Mouse (Mus musculus) MEL (cell line): ENCODE results near the gene Rflnb. TPM values are rescaled to one million over a fixed set of nuclear protein-coding genes. Genes with fewer than 3 reads are reported as not detected.

Experiments used
- DNase-seq: peaks from one replicate; pipeline ENCODE4 v3.0.0; 2011; ENCODE audit warnings: low read depth, low spot score
- H3K27ac ChIP-seq: 2 replicates; pipeline ENCODE4 v1.5.1; 2012; ENCODE audit warnings: low read depth, mild to moderate bottlenecking, control low read depth, low read length, moderate library complexity; ENCODE audit not compliant: control insufficient read depth
- H3K27me3 ChIP-seq, 2 experiments: fragments of 150-350 bp in 1 of 2; sonication (generic) in 1 of 2; 2 replicates each; pipeline ENCODE4 v1.6.1; 2012; ENCODE audit warnings: low read length in 2 of 2, mild to moderate bottlenecking in 2 of 2, improper control_type of control experiment in 1 of 2, moderate library complexity in 1 of 2; ENCODE audit not compliant: insufficient read depth in 2 of 2, control insufficient read depth in 1 of 2
- H3K36me3 ChIP-seq, 2 experiments: 2 replicates each; pipeline ENCODE4 v1.6.1; 2012 to 2014; ENCODE audit warnings: low read length in 2 of 2, improper control_type of control experiment in 1 of 2, inconsistent platforms in 1 of 2, mild to moderate bottlenecking in 1 of 2; ENCODE audit not compliant: insufficient read depth in 2 of 2, control insufficient read depth in 1 of 2
- H3K4me1 ChIP-seq, 2 experiments: fragments of 150-350 bp in 1 of 2; sonication (generic) in 1 of 2; 2 replicates each; pipeline ENCODE4 v1.6.1; 2012; ENCODE audit warnings: low read length in 2 of 2, improper control_type of control experiment in 1 of 2, mild to moderate bottlenecking in 1 of 2; ENCODE audit not compliant: insufficient read depth in 2 of 2, control insufficient read depth in 1 of 2
- H3K4me3 ChIP-seq, 2 experiments: fragments of 150-350 bp in 1 of 2; sonication (generic) in 1 of 2; 2 replicates each; pipeline ENCODE4 v1.5.1; 2012; ENCODE audit warnings: low read depth in 2 of 2, low read length in 2 of 2, mild to moderate bottlenecking in 2 of 2, moderate library complexity in 2 of 2, control low read depth in 1 of 2, improper control_type of control experiment in 1 of 2; ENCODE audit not compliant: control insufficient read depth in 1 of 2, insufficient read depth in 1 of 2
- H3K79me2 ChIP-seq: 2 replicates; pipeline ENCODE4 v1.6.1; 2012; ENCODE audit warnings: mild to moderate bottlenecking, low read length, moderate library complexity; ENCODE audit not compliant: control insufficient read depth, poor library complexity, insufficient read depth
- H3K9ac ChIP-seq: 2 replicates; pipeline ENCODE4 v1.6.1; 2012; ENCODE audit warnings: low read depth, mild to moderate bottlenecking, control low read depth, low read length, moderate library complexity; ENCODE audit not compliant: control insufficient read depth, poor library complexity, severe bottlenecking
- H3K9me3 ChIP-seq: fragments of 150-350 bp; sonication (generic); replicated peaks from 2 replicates; pipeline ENCODE4 v1.6.1; 2012; ENCODE audit warnings: mild to moderate bottlenecking, low read length, improper control_type of control experiment, moderate library complexity; ENCODE audit not compliant: insufficient read depth
- CHD1 ChIP-seq: IDR thresholded peaks from 2 replicates; pipeline ENCODE4 v1.6.1; 2012; ENCODE audit warnings: low read depth, mild to moderate bottlenecking, inconsistent platforms, low read length, improper control_type of control experiment
- E2F4 ChIP-seq: IDR thresholded peaks from 2 replicates; pipeline ENCODE4 v1.6.1; 2011; ENCODE audit warnings: low read depth, low read length, improper control_type of control experiment, borderline replicate concordance
- EP300 ChIP-seq, 2 experiments: IDR thresholded peaks; 2 replicates each; pipeline ENCODE4 v1.6.1; 2011; ENCODE audit warnings: improper control_type of control experiment in 2 of 2, low read length in 2 of 2, low read depth in 1 of 2, mild to moderate bottlenecking in 1 of 2
- ETS1 ChIP-seq: IDR thresholded peaks from 2 replicates; pipeline ENCODE4 v1.6.1; 2012; ENCODE audit warnings: low read depth, mild to moderate bottlenecking, inconsistent platforms, low read length, improper control_type of control experiment, moderate library complexity
- HCFC1 ChIP-seq: IDR thresholded peaks from 2 replicates; pipeline ENCODE4 v1.6.1; 2012; ENCODE audit warnings: low read depth, mild to moderate bottlenecking, inconsistent platforms, low read length, improper control_type of control experiment, moderate library complexity
- JUND ChIP-seq: IDR thresholded peaks from 2 replicates; pipeline ENCODE4 v1.6.1; 2011; ENCODE audit warnings: low read depth, mild to moderate bottlenecking, improper control_type of control experiment, low read length
- KAT2A ChIP-seq: conservative IDR thresholded peaks from 2 replicates; pipeline ENCODE4 v1.6.1; 2012; ENCODE audit warnings: low read depth, low read length, improper control_type of control experiment, inconsistent platforms
- MAX ChIP-seq: IDR thresholded peaks from 2 replicates; pipeline ENCODE4 v1.6.1; 2011; ENCODE audit warnings: low read length, improper control_type of control experiment
- MEF2A ChIP-seq: IDR thresholded peaks from 2 replicates; pipeline ENCODE4 v1.6.1; 2014; ENCODE audit warnings: low read depth, mild to moderate bottlenecking, inconsistent platforms, low read length, improper control_type of control experiment; ENCODE audit not compliant: poor library complexity, insufficient replicate concordance, severe bottlenecking; ENCODE audit errors: extremely low read depth
- MXI1 ChIP-seq: IDR thresholded peaks from 2 replicates; pipeline ENCODE4 v1.6.1; 2011; ENCODE audit warnings: mild to moderate bottlenecking, low read depth, low read length, improper control_type of control experiment
- MYC ChIP-seq: IDR thresholded peaks from 2 replicates; pipeline ENCODE4 v1.6.1; 2011; ENCODE audit warnings: low read depth, mild to moderate bottlenecking, low read length, improper control_type of control experiment, moderate library complexity
- NELFE ChIP-seq: IDR thresholded peaks from 2 replicates; pipeline ENCODE4 v1.6.1; 2011; ENCODE audit warnings: low read depth, low read length, improper control_type of control experiment
- RAD21 ChIP-seq: IDR thresholded peaks from 2 replicates; pipeline ENCODE4 v1.6.1; 2011; ENCODE audit warnings: mild to moderate bottlenecking, low read depth, low read length, improper control_type of control experiment
- RCOR1 ChIP-seq: IDR thresholded peaks from 2 replicates; pipeline ENCODE4 v1.6.1; 2012; ENCODE audit warnings: low read depth, mild to moderate bottlenecking, inconsistent platforms, low read length, improper control_type of control experiment
- SIN3A ChIP-seq: IDR thresholded peaks from 2 replicates; pipeline ENCODE4 v1.6.1; 2012; ENCODE audit warnings: low read length, improper control_type of control experiment, inconsistent platforms
- TCF12 ChIP-seq: IDR thresholded peaks from 2 replicates; pipeline ENCODE4 v1.6.1; 2014; ENCODE audit warnings: low read depth, mild to moderate bottlenecking, inconsistent platforms, low read length, improper control_type of control experiment, moderate library complexity
- UBTF ChIP-seq: IDR thresholded peaks from 2 replicates; pipeline ENCODE4 v1.6.1; 2012; ENCODE audit warnings: low read depth, mild to moderate bottlenecking, inconsistent platforms, low read length, improper control_type of control experiment, moderate library complexity, borderline replicate concordance; ENCODE audit not compliant: insufficient read depth
- USF2 ChIP-seq, 2 experiments: IDR thresholded peaks; 2 replicates each; pipeline ENCODE4 v1.6.1; 2011 to 2012; ENCODE audit warnings: improper control_type of control experiment in 2 of 2, low read length in 2 of 2, borderline replicate concordance in 1 of 2, inconsistent platforms in 1 of 2, low read depth in 1 of 2, mild to moderate bottlenecking in 1 of 2; ENCODE audit not compliant: insufficient read depth in 1 of 2
- ZKSCAN1 ChIP-seq: IDR thresholded peaks from 2 replicates; pipeline ENCODE4 v1.6.1; 2012; ENCODE audit warnings: low read depth, mild to moderate bottlenecking, inconsistent platforms, low read length, improper control_type of control experiment, moderate library complexity
- polyA plus RNA-seq, 2 experiments: library from polyadenylated mRNA; stranded (reverse) in 1 of 2; unstranded in 1 of 2; fragments of >175 nt in 1 of 2; fragments of >200 nt in 1 of 2; gene quantifications; 2 replicates each; pipeline versions ENCODE4 v1.2.1 to v1.2.4; 2012; ENCODE audit warnings: low replicate concordance in 2 of 2, low read depth in 1 of 2; ENCODE audit not compliant: insufficient read length in 2 of 2, insufficient read depth in 1 of 2, missing spikeins in 1 of 2
- total RNA-seq: library from RNA; depleted of rRNA; stranded (reverse); fragments of 300-350 nt; gene quantifications from 2 replicates; pipeline ENCODE4 v1.2.3, GENCODE M21; 2012

Gene Rflnb
- total and polyA plus RNA-seq, 3 experiments: 7.4 to 8.7 TPM; not detected in 1

DNA sequence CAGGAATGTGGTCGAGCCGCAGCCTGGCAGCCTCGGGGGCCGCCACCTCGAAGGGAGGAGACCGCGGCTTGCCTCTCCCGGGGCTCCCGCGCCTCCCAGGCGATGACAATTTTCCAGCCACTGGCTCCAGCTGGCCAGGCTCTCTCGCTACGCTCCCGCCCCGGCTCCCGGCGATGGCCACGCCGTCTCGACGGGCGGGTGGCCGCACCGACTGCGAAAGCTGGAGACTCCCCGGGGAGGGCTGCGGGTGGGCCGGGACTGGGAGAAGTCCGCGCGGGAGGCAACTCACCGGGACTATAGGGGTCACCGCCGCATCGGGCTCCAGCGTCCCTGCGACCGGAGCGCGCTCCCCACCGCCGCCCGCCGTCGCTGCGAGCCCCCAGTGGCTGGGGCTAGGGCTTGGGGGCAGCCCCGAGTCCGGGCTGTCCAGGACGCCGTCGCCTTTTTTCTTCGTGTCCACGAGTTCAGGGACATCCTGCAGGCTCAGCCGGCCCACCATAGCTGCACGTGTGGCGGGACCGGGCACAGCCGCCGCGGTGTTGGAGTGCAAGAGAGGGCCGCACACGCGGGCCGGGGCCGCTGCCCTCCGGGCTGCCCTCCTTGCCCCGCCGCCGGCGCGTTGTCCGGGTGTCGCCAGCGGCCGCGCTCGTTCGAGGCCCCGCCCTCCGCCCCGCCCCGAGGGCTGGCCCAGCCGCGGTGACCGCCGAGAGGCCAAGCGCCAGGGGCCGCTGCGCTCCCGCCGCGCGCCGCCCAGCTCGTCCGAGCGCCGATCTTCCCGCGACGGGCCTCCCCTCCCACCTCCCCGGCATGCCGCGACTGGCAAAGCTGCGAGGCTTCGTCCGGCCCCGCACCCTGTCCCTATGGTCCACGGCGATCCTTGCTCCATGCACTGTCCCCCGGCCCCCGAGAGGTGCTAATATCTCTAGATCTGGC lies at the start of gene Rflnb (continued):
- TF ChIP-seq CHD1: no peak
- TF ChIP-seq EP300 (IDR thresholded peaks at IDR 0.05; ENCODE audit: low read depth in 1 of 2, low read length in 2 of 2): no peak
- TF ChIP-seq UBTF: peak; percentile 69; the same call in 1 of the 2 replicates
- peak; percentile 55 for TF ChIP-seq NELFE
- no peak for TF ChIP-seq RCOR1
- TF ChIP-seq, all 39 proteins: peak for 10

DNA sequence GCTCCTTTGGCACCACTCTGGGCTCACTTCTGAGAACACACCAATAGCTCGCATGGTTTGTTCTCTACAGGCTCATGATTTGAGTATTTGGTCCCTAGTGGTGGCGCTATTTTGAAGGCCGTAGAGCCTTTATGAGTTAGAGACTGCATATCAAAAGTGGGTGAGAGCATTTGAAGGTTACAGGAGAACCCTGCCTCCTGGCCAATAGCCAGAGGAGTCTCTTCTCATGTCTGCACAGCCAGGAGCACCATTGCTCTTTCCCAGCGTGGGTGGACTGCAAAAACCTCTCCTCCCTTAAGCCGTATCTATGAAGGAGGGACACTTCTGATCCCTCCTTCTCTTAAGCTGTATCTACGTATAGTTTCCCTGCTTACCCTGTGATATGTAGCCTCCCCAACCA lies 49.8 kb upstream of the Rflnb start:
- no peak overlapping the region for H3K9ac ChIP-seq
- no peak for TF ChIP-seq EP300 (IDR thresholded peaks at IDR 0.05; ENCODE audit: low read depth in 1 of 2, low read length in 2 of 2)
- no peak for TF ChIP-seq E2F4
- no peak for TF ChIP-seq ZKSCAN1
- no peak for TF ChIP-seq RCOR1
- TF ChIP-seq TCF12: no peak
- no peak for TF ChIP-seq USF2 (IDR thresholded peaks at IDR 0.05; ENCODE audit: borderline replicate concordance in 1 of 2, insufficient read depth in 1 of 2, low read depth in 1 of 2, low read length in 2 of 2)
- TF ChIP-seq MAX: no peak
- TF ChIP-seq HCFC1: no peak
- TF ChIP-seq SIN3A: no peak
- no peak for TF ChIP-seq MXI1
- no peak for TF ChIP-seq KAT2A
- TF ChIP-seq RAD21: no peak
- no peak for TF ChIP-seq ETS1
- TF ChIP-seq MEF2A: no peak
- no peak for TF ChIP-seq MYC
- no peak for TF ChIP-seq UBTF
- no peak for TF ChIP-seq JUND
- H3K9me3 ChIP-seq: no peaks in the 10 kb centered on the region
- H3K27ac ChIP-seq: no peak overlapping the region
- H3K4me1 ChIP-seq: no peaks in the 10 kb centered on the region
- no peaks in the 10 kb centered on the region for H3K36me3 ChIP-seq
- no peaks in the 10 kb centered on the region for H3K27me3 ChIP-seq
- no peaks in the 10 kb centered on the region for H3K79me2 ChIP-seq
- no peak for DNase-seq
- no peak overlapping the region for H3K4me3 ChIP-seq
